Mouse (Mus musculus) bone marrow macrophage, adult 2 months (primary cell): ENCODE data around the gene Pou6f1. TPM values are rescaled to one million over a fixed set of nuclear protein-coding genes. Genes with fewer than 3 reads are reported as not detected.
A peak's percentile ranks its signal among the peaks of the same experiment; 100 is the strongest.
"Not testable (repeated sequence)": the region's sequence is repeated elsewhere in the genome, so short reads cannot be mapped to it uniquely, and the experiment has no call there.

Experiments
- H3K27ac ChIP-seq: 2 replicates; pipeline ENCODE4 v1.5.1; 2012; ENCODE audit warnings: low read depth, low read length; ENCODE audit not compliant: insufficient read depth
- H3K4me1 ChIP-seq: 2 replicates; pipeline ENCODE4 v1.6.1; 2012; ENCODE audit warnings: low read length; ENCODE audit not compliant: control insufficient read depth, insufficient read depth
- H3K4me3 ChIP-seq: 2 replicates; pipeline ENCODE4 v1.5.1; 2012; ENCODE audit warnings: mild to moderate bottlenecking, low read length, moderate library complexity; ENCODE audit not compliant: insufficient read depth
- CTCF ChIP-seq: IDR thresholded peaks from 2 replicates; pipeline ENCODE4 v1.5.1; 2012; ENCODE audit warnings: low read depth, mild to moderate bottlenecking, low read length, moderate library complexity
- POLR2A ChIP-seq: IDR thresholded peaks from 2 replicates; pipeline ENCODE4 v1.6.1; 2012; ENCODE audit warnings: mild to moderate bottlenecking, low read depth, low read length, borderline replicate concordance
- polyA plus RNA-seq: library from polyadenylated mRNA; stranded (reverse); fragments of >200 nt; gene quantifications from 2 replicates; pipeline ENCODE4 v1.2.4, GENCODE M21; 2012; ENCODE audit not compliant: missing spikeins, insufficient read depth, insufficient read length

Gene Pou6f1
- polyA plus RNA-seq, 1 experiment = 27.0 TPM

GRCm38 (mm10) chr15:100619200-100619599, 19.4 kb upstream of the Pou6f1 start:
- H3K4me1 ChIP-seq = peaks cover 36% of the 10 kb centered on the region
- no peak overlapping the region for H3K4me3 ChIP-seq
- TF ChIP-seq CTCF = no peak
- TF ChIP-seq POLR2A = no peak
- H3K27ac ChIP-seq = no peak overlapping the region

- TF ChIP-seq POLR2A (no peak), CTCF (no peak)
- Histone ChIP-seq H3K4me1 (peaks cover 26% of the 10 kb centered on the region), H3K27ac (peak overlapping the region; percentile 89)
These were observed 16.4 kb upstream of the Pou6f1 start for GRCm38 (mm10) chr15:100616221-100616620.

GRCm38 (mm10) chr15:100615825-100616220, 16.0 kb upstream of the Pou6f1 start:
- Histone ChIP-seq H3K27ac (peak overlapping the region; percentile 89), H3K4me1 (peaks cover 23% of the 10 kb centered on the region), H3K4me3 (peak overlapping the region; percentile 90)
- TF ChIP-seq CTCF (no peak), POLR2A (no peak)

More at GRCm38 (mm10) chr15:100616221-100616620, 16.4 kb upstream of the Pou6f1 start:
- peak overlapping the region; percentile 90 for H3K4me3 ChIP-seq

GRCm38 (mm10) chr15:100614996-100615824, 15.4 kb upstream of the Pou6f1 start, which contains the start of gene Dazap2:
Gene Dazap2, plus strand, starts transcription at chr15:100615349.
- H3K4me1 ChIP-seq = peaks cover 22% of the 10 kb centered on the region
- TF ChIP-seq POLR2A (0 out of 2 replicates have a peak, but pooled peaks have one; percentile 52), CTCF (no peak)

GRCm38 (mm10) chr15:100614218-100614995, 14.6 kb upstream of the Pou6f1 start:
- peaks cover 26% of the 10 kb centered on the region for H3K4me1 ChIP-seq
- no peak for TF ChIP-seq POLR2A
- TF ChIP-seq CTCF = no peak
- peak overlapping the region; percentile 89 for H3K4me3 ChIP-seq
- peak overlapping the region; percentile 86 for H3K27ac ChIP-seq

More at GRCm38 (mm10) chr15:100614996-100615824, 15.4 kb upstream of the Pou6f1 start, which contains the start of gene Dazap2:
- peak within 1 kb of the TSS; percentile 89 for H3K27ac ChIP-seq
- peak within 1 kb of the TSS; percentile 90 for H3K4me3 ChIP-seq

- H3K4me3 ChIP-seq = no peak overlapping the region
- TF ChIP-seq CTCF = peak; percentile 65
- TF ChIP-seq POLR2A = no peak
- no peak overlapping the region for H3K27ac ChIP-seq
- H3K4me1 ChIP-seq = peaks cover 20% of the 10 kb centered on the region
These were observed 13.8 kb upstream of the Pou6f1 start for GRCm38 (mm10) chr15:100613584-100613983.

- no peak overlapping the region for H3K27ac ChIP-seq
- no peak overlapping the region for H3K4me3 ChIP-seq
- peaks cover 15% of the 10 kb centered on the region for H3K4me1 ChIP-seq
- TF ChIP-seq POLR2A (no peak), CTCF (peak; percentile 38; the same call in 1 of the 2 replicates)
These were observed 12.6 kb upstream of the Pou6f1 start for GRCm38 (mm10) chr15:100612432-100612831.

GRCm38 (mm10) chr15:100611951-100612350, 12.2 kb upstream of the Pou6f1 start:
- Histone ChIP-seq H3K4me3 (no peak overlapping the region), H3K4me1 (peaks cover 15% of the 10 kb centered on the region), H3K27ac (no peak overlapping the region)
- no peak for TF ChIP-seq CTCF
- no peak for TF ChIP-seq POLR2A

GRCm38 (mm10) chr15:100606677-100607076, 6.9 kb upstream of the Pou6f1 start:
- not testable (repeated sequence) for H3K27ac ChIP-seq, H3K4me1 ChIP-seq, H3K4me3 ChIP-seq
